Mouse (Mus musculus): ENCODE measurements around the gene Rab5if. TPM values are rescaled to one million over a fixed set of nuclear protein-coding genes. Genes with fewer than 3 reads are reported as not detected.
"Not testable (repeated sequence)": the region's sequence is repeated elsewhere in the genome, so short reads cannot be mapped to it uniquely, and the experiment has no call there.

The Rab5if gene
- polyA plus RNA-seq, 1 experiment from 2014 or later, result 181 TPM

DNA sequence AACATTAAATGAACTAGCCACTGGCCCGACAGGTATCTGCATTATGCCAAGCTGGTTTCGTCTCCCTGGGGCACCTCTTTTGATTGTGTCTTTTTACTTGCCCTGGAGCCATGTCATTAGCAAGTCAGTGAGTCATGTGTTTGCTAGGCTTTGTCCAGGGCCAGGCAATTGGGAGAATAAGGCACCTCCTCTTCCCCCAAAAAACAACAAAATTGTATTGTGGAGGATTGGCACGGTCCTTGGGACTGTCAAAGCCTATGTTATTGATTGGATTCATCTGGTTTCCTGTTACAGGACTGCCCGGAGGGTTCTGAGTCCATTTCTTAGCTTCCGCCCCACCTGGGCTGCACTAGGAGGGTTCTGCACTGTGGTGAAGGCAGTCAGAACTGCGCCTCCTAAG, 15.3 kb upstream of the Rab5if start:
- DNase-seq (ENCODE audit: low spot score) (no peak), ATAC-seq (ENCODE audit: low read depth) (no peak)
- H3K36me3 ChIP-seq (ENCODE audit: control insufficient read depth, insufficient read depth, low read length), result peaks cover 83% of the 10 kb centered on the region
- H3K4me1 ChIP-seq (ENCODE audit: control insufficient read depth, insufficient read depth, low read length), result peaks cover 17% of the 10 kb centered on the region
- H3K27me3 ChIP-seq (replicated peaks; ENCODE audit: control insufficient read depth, insufficient read depth, low read length), result no peaks in the 10 kb centered on the region
- WGBS, result 46% methylated on average over 6 of the region's 6 CpGs
- no peaks in the 10 kb centered on the region for H3K9me3 ChIP-seq (ENCODE audit: control insufficient read depth, low read length)
- no peak overlapping the region for H3K9ac ChIP-seq (ENCODE audit: low read depth, low read length)
- no peak overlapping the region for H3K4me3 ChIP-seq (ENCODE audit: low read depth, low read length)
- H3K4me2 ChIP-seq (ENCODE audit: low read depth, low read length), result no peak overlapping the region
- no peak overlapping the region for H3K27ac ChIP-seq (replicated peaks; ENCODE audit: low read depth, low read length)

DNA sequence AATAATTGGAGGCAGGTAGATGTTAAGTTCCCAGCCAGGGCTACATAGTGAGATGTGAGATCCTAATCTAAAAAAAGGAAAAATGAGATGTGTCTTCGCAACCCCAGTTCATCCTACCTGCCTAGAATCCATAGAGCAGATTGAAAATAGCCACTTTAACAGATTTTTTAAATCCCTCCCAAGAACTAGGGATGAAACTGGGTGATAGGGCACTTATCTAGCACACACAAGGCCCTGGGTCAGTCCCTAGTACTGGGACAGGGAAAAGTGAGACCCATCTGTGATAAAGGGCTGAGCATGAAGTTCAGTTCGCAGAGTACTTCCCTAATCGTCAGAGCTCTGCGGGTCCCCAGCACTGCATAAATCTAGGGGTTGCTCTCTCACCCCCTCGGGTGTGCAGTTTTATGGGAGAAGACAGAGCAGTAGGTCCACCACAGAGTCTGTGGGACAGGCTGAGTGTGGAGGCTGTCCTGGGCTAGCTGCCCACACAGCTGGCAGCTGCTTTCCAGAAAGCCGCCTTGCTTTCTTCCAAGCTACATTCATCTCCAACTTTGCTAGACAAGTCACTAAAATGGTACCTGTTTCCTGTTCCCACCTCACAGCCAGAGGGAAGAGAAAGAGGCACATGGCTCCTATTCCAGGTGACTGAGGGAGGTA, 14.3 kb upstream of the Rab5if start:
- H3K27me3 ChIP-seq (replicated peaks; ENCODE audit: control insufficient read depth, insufficient read depth, low read length), result no peaks in the 10 kb centered on the region
- no peak overlapping the region for H3K9ac ChIP-seq (ENCODE audit: low read depth, low read length)
- no peak overlapping the region for H3K4me3 ChIP-seq (ENCODE audit: low read depth, low read length)
- peaks cover 86% of the 10 kb centered on the region for H3K36me3 ChIP-seq (ENCODE audit: control insufficient read depth, insufficient read depth, low read length)
- H3K27ac ChIP-seq (replicated peaks; ENCODE audit: low read depth, low read length), result no peak overlapping the region
- H3K4me1 ChIP-seq (ENCODE audit: control insufficient read depth, insufficient read depth, low read length), result peaks cover 8% of the 10 kb centered on the region
- ATAC-seq (ENCODE audit: low read depth) (no peak), DNase-seq (ENCODE audit: low spot score) (no peak)
- H3K9me3 ChIP-seq (ENCODE audit: control insufficient read depth, low read length), result no peaks in the 10 kb centered on the region
- WGBS, result 76% methylated on average over 6 of the region's 6 CpGs
- H3K4me2 ChIP-seq (ENCODE audit: low read depth, low read length), result no peak overlapping the region

DNA sequence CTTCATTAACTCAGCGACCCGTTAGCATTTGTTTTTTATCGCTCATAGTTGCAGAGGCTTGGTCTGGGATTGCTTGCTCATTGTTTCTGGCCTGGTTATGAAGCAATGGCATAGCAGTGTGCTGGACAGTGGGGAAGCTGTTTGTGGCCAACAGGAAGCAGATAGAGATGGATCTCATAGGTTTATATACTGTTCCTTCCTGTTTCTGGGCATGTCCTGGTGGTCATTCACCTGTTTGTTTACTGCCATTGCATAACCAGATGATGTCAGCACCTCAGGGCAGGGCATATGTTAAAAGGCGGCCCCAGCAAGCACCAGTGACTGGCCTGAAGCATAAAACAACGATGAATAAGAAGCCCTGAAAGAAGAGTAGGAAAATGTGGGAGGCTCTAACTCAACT, 12.4 kb upstream of the Rab5if start:
- Histone ChIP-seq H3K4me2 (ENCODE audit: low read depth, low read length) (no peak overlapping the region), H3K4me3 (ENCODE audit: low read depth, low read length) (no peak overlapping the region), H3K27me3 (replicated peaks; ENCODE audit: control insufficient read depth, insufficient read depth, low read length) (no peaks in the 10 kb centered on the region), H3K9ac (ENCODE audit: low read depth, low read length) (no peak overlapping the region), H3K27ac (replicated peaks; ENCODE audit: low read depth, low read length) (no peak overlapping the region), H3K4me1 (ENCODE audit: control insufficient read depth, insufficient read depth, low read length) (no peaks in the 10 kb centered on the region), H3K9me3 (ENCODE audit: control insufficient read depth, low read length) (no peaks in the 10 kb centered on the region), H3K36me3 (ENCODE audit: control insufficient read depth, insufficient read depth, low read length) (peaks cover 81% of the 10 kb centered on the region)
- no peak for ATAC-seq (ENCODE audit: low read depth)
- no peak for DNase-seq (ENCODE audit: low spot score)
- 91% methylated on average over 5 of the region's 5 CpGs for WGBS

DNA sequence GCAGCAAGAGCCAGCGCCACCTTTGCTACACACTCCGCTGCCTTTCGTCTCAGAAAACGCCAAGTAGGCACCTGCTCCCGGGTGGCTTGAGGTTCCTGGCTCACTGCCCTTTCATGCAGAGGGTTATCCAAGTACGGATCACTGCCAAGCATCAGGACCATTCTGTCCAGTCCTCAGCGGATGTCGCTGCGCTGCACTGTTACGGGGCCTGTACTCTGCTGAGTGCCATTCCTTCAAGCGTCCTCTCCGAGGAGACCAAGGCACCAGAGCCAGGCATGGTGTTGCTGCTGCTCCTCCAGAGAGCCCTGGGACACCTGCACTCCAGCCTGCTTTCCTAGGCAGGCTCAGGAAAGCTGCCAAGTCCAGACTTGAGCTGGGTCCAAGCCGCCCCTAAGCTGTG, 9.3 kb upstream of the Rab5if start:
- peaks cover 80% of the 10 kb centered on the region for H3K36me3 ChIP-seq (ENCODE audit: control insufficient read depth, insufficient read depth, low read length)
- not testable (repeated sequence) for H3K9me3 ChIP-seq (ENCODE audit: control insufficient read depth, low read length); H3K4me1 ChIP-seq (ENCODE audit: control insufficient read depth, insufficient read depth, low read length); H3K9ac ChIP-seq (ENCODE audit: low read depth, low read length); DNase-seq (ENCODE audit: low spot score); H3K4me3 ChIP-seq (ENCODE audit: low read depth, low read length); H3K27me3 ChIP-seq (replicated peaks; ENCODE audit: control insufficient read depth, insufficient read depth, low read length); H3K27ac ChIP-seq (replicated peaks; ENCODE audit: low read depth, low read length); H3K4me2 ChIP-seq (ENCODE audit: low read depth, low read length)
- ATAC-seq (ENCODE audit: low read depth), result peak; percentile 44
- 79% methylated on average over 7 of the region's 13 CpGs for WGBS

DNA sequence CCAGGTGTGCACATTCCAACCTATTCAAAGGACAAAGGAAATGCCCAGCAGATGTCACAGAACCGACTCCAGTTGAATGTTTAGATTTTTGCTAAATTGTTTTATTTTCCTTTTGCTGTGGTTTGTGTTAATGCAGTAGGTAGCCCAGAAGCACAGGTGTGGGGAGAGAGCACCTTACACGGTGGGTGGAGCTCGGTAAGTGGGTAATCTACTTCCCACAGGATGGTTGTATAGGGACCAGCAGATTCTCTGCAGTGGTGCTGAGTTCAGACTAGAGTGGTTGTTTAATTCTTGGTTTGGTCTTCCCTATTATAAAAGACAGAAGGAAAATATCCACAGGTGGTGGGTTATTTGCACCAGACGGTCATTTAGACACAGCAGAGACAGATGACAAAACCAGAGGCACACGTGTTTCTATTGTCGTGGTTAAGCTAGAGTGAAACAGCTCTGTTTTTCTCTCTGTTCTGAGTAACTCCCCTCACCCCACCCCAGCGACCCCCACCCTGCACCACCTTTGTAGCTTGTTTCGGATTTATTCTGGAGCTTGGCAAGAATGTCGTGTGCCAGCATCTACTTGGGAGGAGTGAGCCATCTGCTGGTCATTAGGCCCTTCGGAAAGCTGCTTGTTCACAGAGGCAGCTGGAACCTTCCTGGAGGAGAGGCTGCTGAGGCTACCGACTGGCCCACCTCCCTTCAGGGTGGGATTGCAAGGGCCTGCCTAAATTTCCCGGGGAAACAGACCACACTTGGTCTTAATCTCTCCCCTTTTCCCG, 8.7 kb upstream of the Rab5if start:
- 26% methylated on average over 13 of the region's 13 CpGs for WGBS
- not testable (repeated sequence) for H3K4me1 ChIP-seq (ENCODE audit: control insufficient read depth, insufficient read depth, low read length); H3K9ac ChIP-seq (ENCODE audit: low read depth, low read length); H3K27me3 ChIP-seq (replicated peaks; ENCODE audit: control insufficient read depth, insufficient read depth, low read length); H3K4me3 ChIP-seq (ENCODE audit: low read depth, low read length); H3K9me3 ChIP-seq (ENCODE audit: control insufficient read depth, low read length); H3K4me2 ChIP-seq (ENCODE audit: low read depth, low read length)
- DNase-seq (ENCODE audit: low spot score) (peak; percentile 85), ATAC-seq (ENCODE audit: low read depth) (peak; percentile 66)
- peaks cover 74% of the 10 kb centered on the region for H3K36me3 ChIP-seq (ENCODE audit: control insufficient read depth, insufficient read depth, low read length)
- H3K27ac ChIP-seq (replicated peaks; ENCODE audit: low read depth, low read length), result peak overlapping the region; percentile 2; the same call in 1 of the 2 replicates

DNA sequence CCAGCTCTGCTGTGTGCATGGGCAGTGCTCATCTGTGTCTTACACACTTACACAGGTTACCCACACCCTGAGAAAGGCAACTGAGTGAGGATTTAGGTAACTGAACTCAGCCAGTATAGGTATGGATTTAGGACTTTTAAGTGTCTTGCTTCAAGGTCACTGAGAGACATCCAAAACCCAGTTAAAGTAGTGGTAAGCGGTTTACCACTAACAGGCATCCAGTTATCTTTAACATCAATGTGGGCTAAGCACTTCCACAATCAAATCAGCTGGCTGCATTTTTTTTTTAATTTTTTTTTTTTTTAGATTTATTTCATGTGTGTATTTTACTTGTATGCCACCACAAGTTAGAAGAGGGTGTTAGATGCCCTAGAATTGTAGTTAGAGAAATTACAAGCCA, 6.6 kb upstream of the Rab5if start:
- 91% methylated on average over 1 of the region's 1 CpGs for WGBS
- ATAC-seq (ENCODE audit: low read depth), result no peak

DNA sequence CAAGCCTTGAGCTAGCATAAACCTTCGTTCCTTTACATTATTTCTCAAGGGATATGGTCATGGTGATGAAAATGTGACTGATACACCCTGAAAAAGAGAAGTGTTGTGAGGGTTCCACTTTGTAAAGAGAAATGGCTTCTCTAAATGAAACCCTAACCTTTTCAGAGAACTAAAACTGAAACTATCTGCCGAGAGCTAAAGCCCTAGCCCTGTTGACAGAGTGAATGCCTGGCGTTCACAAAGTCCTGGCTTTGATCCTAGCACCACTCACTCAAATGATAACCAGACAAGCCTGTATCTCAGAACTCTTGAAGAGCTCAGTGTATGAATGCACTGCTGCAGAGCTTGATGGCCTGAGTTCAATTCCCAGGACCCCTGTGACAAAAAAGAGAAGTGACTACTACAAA, 5.5 kb upstream of the Rab5if start:
- DNase-seq (ENCODE audit: low spot score) (no peak), ATAC-seq (ENCODE audit: low read depth) (no peak)
- 61% methylated on average over 3 of the region's 3 CpGs for WGBS
- Histone ChIP-seq H3K27me3 (replicated peaks; ENCODE audit: control insufficient read depth, insufficient read depth, low read length) (no peaks in the 10 kb centered on the region), H3K4me1 (ENCODE audit: control insufficient read depth, insufficient read depth, low read length) (peaks cover 12% of the 10 kb centered on the region), H3K9ac (ENCODE audit: low read depth, low read length) (no peak overlapping the region), H3K9me3 (ENCODE audit: control insufficient read depth, low read length) (no peaks in the 10 kb centered on the region), H3K27ac (replicated peaks; ENCODE audit: low read depth, low read length) (no peak overlapping the region; the same call in 1 of the 2 replicates), H3K4me2 (ENCODE audit: low read depth, low read length) (no peak overlapping the region), H3K36me3 (ENCODE audit: control insufficient read depth, insufficient read depth, low read length) (peaks cover 46% of the 10 kb centered on the region), H3K4me3 (ENCODE audit: low read depth, low read length) (no peak overlapping the region)

More for the DNA sequence above, 6.6 kb upstream of the Rab5if start:
- Histone ChIP-seq H3K4me1 (ENCODE audit: control insufficient read depth, insufficient read depth, low read length) (peaks cover 7% of the 10 kb centered on the region; the same call in 1 of the 2 replicates), H3K9me3 (ENCODE audit: control insufficient read depth, low read length) (no peaks in the 10 kb centered on the region), H3K4me3 (ENCODE audit: low read depth, low read length) (no peak overlapping the region), H3K4me2 (ENCODE audit: low read depth, low read length) (no peak overlapping the region), H3K9ac (ENCODE audit: low read depth, low read length) (no peak overlapping the region), H3K27me3 (replicated peaks; ENCODE audit: control insufficient read depth, insufficient read depth, low read length) (no peaks in the 10 kb centered on the region), H3K36me3 (ENCODE audit: control insufficient read depth, insufficient read depth, low read length) (peaks cover 56% of the 10 kb centered on the region), H3K27ac (replicated peaks; ENCODE audit: low read depth, low read length) (no peak overlapping the region)
- no peak for DNase-seq (ENCODE audit: low spot score)

DNA sequence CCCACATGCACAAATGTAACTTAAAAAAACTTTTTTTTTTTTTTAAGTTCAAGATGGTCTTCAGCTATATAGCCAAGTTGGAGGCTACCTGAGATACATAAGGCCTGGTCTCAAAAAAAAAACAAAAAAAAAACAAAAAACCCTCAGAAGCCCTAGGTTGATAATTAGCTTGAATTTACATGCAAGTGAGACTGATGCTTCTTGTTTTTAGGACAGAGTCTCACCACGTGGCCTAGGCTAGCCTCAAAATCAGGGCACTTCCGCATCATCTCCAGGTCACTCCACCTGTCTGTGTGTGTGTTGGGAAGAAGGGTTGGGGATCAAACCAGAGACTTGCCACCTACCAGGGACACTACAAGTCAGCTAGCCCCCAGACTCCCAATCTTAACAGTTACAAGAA, 5.1 kb upstream of the Rab5if start, which contains the start of gene 4930518I15Rik:
4930518I15Rik (minus strand) TSS at position 112 of the 400 bp plus-strand sequence.
- peaks cover 41% of the 10 kb centered on the region for H3K36me3 ChIP-seq (ENCODE audit: control insufficient read depth, insufficient read depth, low read length)
- H3K27me3 ChIP-seq (replicated peaks; ENCODE audit: control insufficient read depth, insufficient read depth, low read length), result no peaks in the 10 kb centered on the region
- peaks cover 12% of the 10 kb centered on the region for H3K4me1 ChIP-seq (ENCODE audit: control insufficient read depth, insufficient read depth, low read length)
- 82% methylated on average over 2 of the region's 2 CpGs for WGBS
- DNase-seq (ENCODE audit: low spot score) (no peak), ATAC-seq (ENCODE audit: low read depth) (no peak)
- no peak within 1 kb of the TSS for H3K4me3 ChIP-seq (ENCODE audit: low read depth, low read length)
- H3K9me3 ChIP-seq (ENCODE audit: control insufficient read depth, low read length), result no peaks in the 10 kb centered on the region
- H3K9ac ChIP-seq (ENCODE audit: low read depth, low read length), result no peak within 1 kb of the TSS
- H3K27ac ChIP-seq (replicated peaks; ENCODE audit: low read depth, low read length), result peak within 1 kb of the TSS; percentile 39
- no peak within 1 kb of the TSS for H3K4me2 ChIP-seq (ENCODE audit: low read depth, low read length)

Measured in embryonic facial prominence, embryonic 14.5 days (tissue).